Mouse (Mus musculus): ENCODE data around the gene Il18r1. TPM values are rescaled to one million over a fixed set of nuclear protein-coding genes. Genes with fewer than 3 reads are reported as not detected.

Gene Il18r1
- polyA plus RNA-seq, 1 experiment from 2014 or later: 0.31 TPM

DNA sequence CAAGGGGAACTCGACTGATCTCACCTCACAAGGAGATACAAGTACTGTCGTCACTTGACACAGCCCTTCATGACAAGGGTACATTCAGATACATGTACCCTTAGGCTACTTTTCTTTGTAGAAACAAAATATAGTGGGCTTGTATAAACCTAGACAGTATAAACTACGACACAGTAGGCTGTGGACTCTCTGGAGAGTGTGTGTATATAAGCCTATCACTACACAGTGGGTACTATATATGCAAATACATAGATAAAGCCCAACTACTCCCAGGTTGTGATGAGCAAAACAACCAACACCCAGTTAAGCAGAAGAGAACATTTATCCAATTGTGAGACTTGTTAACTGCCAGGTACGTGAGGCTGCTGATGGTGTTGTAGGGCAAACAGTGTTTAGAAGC, 81.3 kb downstream of the Il18r1 start:
- WGBS: 73% methylated on average over 4 of the region's 4 CpGs
- H3K9ac ChIP-seq (ENCODE audit: low read depth, low read length): no peak overlapping the region
- H3K4me1 ChIP-seq (ENCODE audit: control insufficient read depth, insufficient read depth, low read length): no peaks in the 10 kb centered on the region; the same call in 1 of the 2 replicates
- no peak overlapping the region for H3K4me2 ChIP-seq (ENCODE audit: low read depth, low read length)
- H3K4me3 ChIP-seq (ENCODE audit: low read depth, low read length): no peak overlapping the region
- DNase-seq (ENCODE audit: low spot score) (no peak), ATAC-seq (ENCODE audit: low read depth) (no peak)
- H3K27me3 ChIP-seq (replicated peaks; ENCODE audit: control insufficient read depth, insufficient read depth, low read length): no peaks in the 10 kb centered on the region
- H3K9me3 ChIP-seq (ENCODE audit: control insufficient read depth, low read length): no peaks in the 10 kb centered on the region
- no peaks in the 10 kb centered on the region for H3K36me3 ChIP-seq (ENCODE audit: control insufficient read depth, insufficient read depth, low read length)
- no peak overlapping the region for H3K27ac ChIP-seq (replicated peaks; ENCODE audit: low read depth, low read length)

DNA sequence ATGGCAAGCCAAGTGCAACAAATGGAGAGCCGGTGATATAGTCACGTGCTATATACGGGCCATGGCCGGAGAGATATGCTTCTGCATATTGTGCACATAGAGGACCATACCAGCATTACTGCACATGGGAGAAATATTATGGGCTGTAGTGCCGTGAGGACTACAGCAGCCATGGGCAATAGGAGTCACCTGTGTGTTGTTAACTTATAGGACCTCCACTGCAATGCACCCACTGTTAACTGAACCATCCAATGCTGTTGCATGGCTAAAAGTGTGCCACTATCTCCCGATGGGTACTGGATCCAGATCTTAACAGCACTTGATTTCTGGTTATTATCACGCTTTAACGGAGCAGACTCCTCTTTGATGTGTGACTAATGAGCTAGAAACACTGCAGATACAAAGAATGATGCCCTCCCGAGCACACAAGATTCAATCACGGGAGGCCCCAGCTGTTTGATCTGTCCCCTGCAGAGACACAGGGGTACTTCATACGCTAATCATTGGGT, 81.8 kb downstream of the Il18r1 start:
- no peaks in the 10 kb centered on the region for H3K36me3 ChIP-seq (ENCODE audit: control insufficient read depth, insufficient read depth, low read length)
- H3K4me1 ChIP-seq (ENCODE audit: control insufficient read depth, insufficient read depth, low read length): no peaks in the 10 kb centered on the region; the same call in 1 of the 2 replicates
- no peak overlapping the region for H3K9ac ChIP-seq (ENCODE audit: low read depth, low read length)
- H3K4me3 ChIP-seq (ENCODE audit: low read depth, low read length): no peak overlapping the region
- no peaks in the 10 kb centered on the region for H3K9me3 ChIP-seq (ENCODE audit: control insufficient read depth, low read length)
- DNase-seq (ENCODE audit: low spot score) (peak; percentile 7), ATAC-seq (ENCODE audit: low read depth) (no peak)
- H3K4me2 ChIP-seq (ENCODE audit: low read depth, low read length): no peak overlapping the region
- no peaks in the 10 kb centered on the region for H3K27me3 ChIP-seq (replicated peaks; ENCODE audit: control insufficient read depth, insufficient read depth, low read length)
- WGBS: 72% methylated on average over 11 of the region's 11 CpGs
- H3K27ac ChIP-seq (replicated peaks; ENCODE audit: low read depth, low read length): no peak overlapping the region

DNA sequence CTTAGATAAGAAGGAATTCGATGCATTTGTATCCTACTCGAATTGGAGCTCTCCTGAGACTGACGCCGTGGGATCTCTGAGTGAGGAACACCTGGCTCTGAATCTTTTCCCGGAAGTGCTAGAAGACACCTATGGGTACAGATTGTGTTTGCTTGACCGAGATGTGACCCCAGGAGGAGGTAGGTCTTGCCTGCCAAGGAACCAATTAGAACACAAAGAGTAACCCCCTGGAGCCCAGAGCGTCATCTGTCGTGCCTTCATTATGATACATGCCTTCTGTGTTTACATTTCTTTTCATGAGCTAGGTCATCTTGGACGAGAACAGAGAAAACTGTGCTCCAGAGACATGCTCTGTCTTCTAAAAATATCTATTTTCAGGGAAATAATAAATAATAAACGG, 82.4 kb downstream of the Il18r1 start:
- peak; percentile 80; the same call in 1 of the 2 replicates for ATAC-seq (ENCODE audit: low read depth)
- peak; percentile 53 for DNase-seq (ENCODE audit: low spot score)

More for the DNA sequence above, 82.4 kb downstream of the Il18r1 start:
- Histone ChIP-seq H3K4me3 (ENCODE audit: low read depth, low read length) (no peak overlapping the region), H3K9me3 (ENCODE audit: control insufficient read depth, low read length) (no peaks in the 10 kb centered on the region), H3K27me3 (replicated peaks; ENCODE audit: control insufficient read depth, insufficient read depth, low read length) (no peaks in the 10 kb centered on the region), H3K27ac (replicated peaks; ENCODE audit: low read depth, low read length) (no peak overlapping the region), H3K36me3 (ENCODE audit: control insufficient read depth, insufficient read depth, low read length) (no peaks in the 10 kb centered on the region), H3K4me1 (ENCODE audit: control insufficient read depth, insufficient read depth, low read length) (no peaks in the 10 kb centered on the region; the same call in 1 of the 2 replicates), H3K9ac (ENCODE audit: low read depth, low read length) (no peak overlapping the region), H3K4me2 (ENCODE audit: low read depth, low read length) (no peak overlapping the region)
- 51% methylated on average over 10 of the region's 10 CpGs for WGBS

Other genes with a start within 250 kb of the Il18r1 start
- gene Il1r1, start 240.5 kb upstream of the Il18r1 start, polyA plus RNA-seq (2014; fragmentation: Nextera tagmentation; extraction: Ambion mirVana): 9.3 and 9.6 TPM in 2 replicates
- 6.1 and 6.3 TPM in 2 replicates for gene Il1rl2, start 140.9 kb upstream of the Il18r1 start, polyA plus RNA-seq (2014; fragmentation: Nextera tagmentation; extraction: Ambion mirVana)
- 2.8 and 3.2 TPM in 2 replicates for gene Il1rl1, start 36.0 kb upstream of the Il18r1 start, polyA plus RNA-seq (2014; fragmentation: Nextera tagmentation; extraction: Ambion mirVana)
- gene Il18rap, start 49.8 kb downstream of the Il18r1 start, polyA plus RNA-seq (2014; fragmentation: Nextera tagmentation; extraction: Ambion mirVana): 0.25 and 0.28 TPM in 2 replicates
- 0.17 and 0.18 TPM in 2 replicates for gene Slc9a4, start 114.5 kb downstream of the Il18r1 start, polyA plus RNA-seq (2014; fragmentation: Nextera tagmentation; extraction: Ambion mirVana)
- gene Slc9a2, start 215.0 kb downstream of the Il18r1 start, polyA plus RNA-seq (2014; fragmentation: Nextera tagmentation; extraction: Ambion mirVana): 1.9 and 2.3 TPM in 2 replicates